Mouse (Mus musculus): Measurements from ENCODE around the gene Tmem101. TPM values are rescaled to one million over a fixed set of nuclear protein-coding genes. Genes with fewer than 3 reads are reported as not detected.

Gene Tmem101
- 10 to 100 TPM; 23.8 to 26.4 TPM for total RNA-seq (2021)

GRCm38 (mm10) chr11:102156039-102156785, at the start of gene Tmem101:
Gene Tmem101, minus strand, starts transcription at chr11:102156404.
- intact Hi-C loops (cut with DNase I): no loop called here
- DNase-seq: peak; percentile 92

DNA sequence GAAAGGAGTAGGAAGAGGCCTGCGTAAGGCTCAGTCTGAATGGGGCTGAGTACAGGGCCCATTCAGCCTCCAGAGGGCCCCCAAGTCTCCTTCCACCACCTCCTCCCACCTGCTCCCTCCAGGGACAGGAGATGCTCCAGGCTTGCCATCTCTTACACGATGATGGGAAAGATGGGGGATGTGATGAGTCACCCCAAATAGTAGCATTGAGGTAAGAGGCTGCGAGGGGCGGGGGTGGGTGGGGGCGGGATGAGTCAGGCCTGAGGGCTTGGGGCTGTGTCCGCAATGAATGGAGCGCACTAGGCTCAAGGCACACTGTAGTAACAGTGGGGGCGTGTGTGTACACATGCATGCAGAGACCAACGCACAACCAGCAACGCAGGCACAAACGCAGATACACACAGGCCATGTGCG, 45.2 kb upstream of the Tmem101 start:
- intact Hi-C loops (cut with DNase I): no loop called here
- no peak for DNase-seq

GRCm38 (mm10) chr11:102199856-102200255, 43.7 kb upstream of the Tmem101 start:
- no peak for DNase-seq
- intact Hi-C loops (cut with DNase I): no loop called here

- intact Hi-C loops (cut with DNase I): no loop called here
These were observed 42.0 kb upstream of the Tmem101 start for GRCm38 (mm10) chr11:102198245-102198644.

GRCm38 (mm10) chr11:102196018-102196797, 40.0 kb upstream of the Tmem101 start:
- no peak for DNase-seq
- intact Hi-C loops (cut with DNase I): no loop called here

More at GRCm38 (mm10) chr11:102198245-102198644, 42.0 kb upstream of the Tmem101 start:
- no peak for DNase-seq

- no peak for DNase-seq
- intact Hi-C loops (cut with DNase I): no loop called here
These were observed 37.6 kb upstream of the Tmem101 start for GRCm38 (mm10) chr11:102193657-102194440.

DNA sequence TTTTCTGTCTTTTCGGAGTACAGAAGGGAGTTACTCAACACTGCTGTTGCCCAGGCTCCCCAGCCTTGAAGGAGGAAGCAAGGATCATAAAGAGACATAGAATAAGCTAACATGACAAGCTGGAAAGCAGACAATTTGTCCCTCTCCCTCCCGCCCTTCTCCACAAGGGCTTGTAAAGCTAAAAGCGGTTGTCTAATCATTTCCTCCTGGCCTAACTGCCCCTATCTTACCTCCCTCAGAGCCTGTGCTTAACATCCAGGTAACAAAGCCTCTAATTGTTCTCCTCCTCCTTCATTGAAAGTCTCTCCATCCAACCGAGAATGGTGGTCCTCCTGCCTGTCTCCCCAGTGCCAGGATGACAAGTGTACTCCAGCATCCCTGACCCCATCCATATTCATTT, 34.6 kb upstream of the Tmem101 start:
- intact Hi-C loops (cut with DNase I): no loop called here
- no peak for DNase-seq

DNA sequence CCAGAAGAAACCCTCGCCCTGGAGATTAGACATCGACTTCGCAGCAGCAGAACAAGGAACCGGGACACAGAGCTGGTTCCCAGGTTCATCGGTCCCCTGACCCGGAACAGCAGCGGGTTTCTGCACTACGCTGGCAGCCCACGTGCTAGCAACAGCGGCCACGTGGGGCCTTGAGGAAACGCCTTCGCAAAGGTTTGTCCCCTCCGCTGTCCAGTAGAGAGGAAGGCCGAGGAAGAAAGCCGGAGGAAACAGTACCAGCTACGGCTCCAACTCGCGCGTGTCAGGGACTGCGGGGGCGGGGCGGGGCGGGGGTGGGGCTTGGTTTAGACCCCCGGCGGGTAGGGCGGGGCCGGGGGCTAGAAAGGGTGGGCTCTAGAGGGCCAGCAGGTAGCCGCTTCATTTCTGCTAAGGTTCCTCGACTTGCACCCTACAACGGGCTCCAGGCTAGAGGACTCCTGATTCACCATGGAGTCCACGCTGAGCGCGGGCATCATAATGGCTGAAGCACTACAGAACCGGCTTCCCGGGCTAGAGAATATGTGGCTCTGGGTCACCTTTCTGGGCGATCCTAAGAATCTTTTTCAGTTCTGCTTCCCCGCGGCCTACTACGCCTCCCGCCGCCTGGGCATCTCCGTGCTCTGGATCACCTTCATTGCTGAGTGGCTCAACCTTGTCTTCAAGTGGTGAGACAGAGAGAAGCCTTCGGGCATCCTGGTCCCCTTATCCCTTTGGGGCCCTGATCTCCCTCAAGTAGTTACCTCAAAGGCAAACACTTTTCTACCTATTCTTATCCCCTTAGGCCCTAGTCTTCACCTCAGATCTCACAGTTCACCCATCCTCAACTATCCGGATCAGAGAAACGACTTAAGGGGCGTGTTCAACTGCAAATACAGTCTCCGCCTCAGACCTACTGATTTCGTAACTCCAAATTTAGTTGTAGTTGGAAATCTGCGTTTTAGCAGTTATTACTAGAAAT, 33.5 kb upstream of the Tmem101 start, which contains the start of gene G6pc3:
TSS of gene G6pc3 (plus strand) at position 160 of the 976 bp plus-strand sequence.
- peak; percentile 90 for DNase-seq
- intact Hi-C loops (cut with DNase I): no loop called here

- intact Hi-C loops (cut with DNase I): no loop called here
- DNase-seq: no peak
These were observed 32.8 kb upstream of the Tmem101 start for GRCm38 (mm10) chr11:102188980-102189379.

DNA sequence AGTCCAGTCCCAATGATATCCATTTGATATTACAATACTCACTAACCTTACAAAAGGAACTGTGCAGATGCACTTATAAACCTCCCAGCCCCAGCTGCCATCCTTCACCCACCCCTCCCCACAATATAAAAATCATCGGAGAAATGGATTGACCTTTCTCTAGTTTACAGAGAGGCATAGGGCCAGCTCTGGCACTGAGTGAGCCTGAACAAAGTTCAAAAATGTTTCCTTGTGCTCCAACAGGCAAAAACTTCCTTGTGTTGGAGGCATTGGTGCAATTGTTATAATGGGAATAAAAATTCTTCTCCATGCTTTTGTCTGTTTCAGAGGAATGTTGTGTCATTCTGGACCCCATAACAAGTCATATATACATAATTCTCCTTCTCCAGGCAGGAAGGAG, 30.0 kb upstream of the Tmem101 start:
- intact Hi-C loops (cut with DNase I): no loop called here
- no peak for DNase-seq

GRCm38 (mm10) chr11:102185677-102186076, 29.5 kb upstream of the Tmem101 start:
- no peak for DNase-seq

GRCm38 (mm10) chr11:102184646-102185495, 28.7 kb upstream of the Tmem101 start, which contains the start of gene Lsm12:
Gene Lsm12, minus strand, starts transcription at chr11:102185296.
- peak; percentile 96 for DNase-seq
- intact Hi-C loops (cut with DNase I): no loop called here

More at GRCm38 (mm10) chr11:102185677-102186076, 29.5 kb upstream of the Tmem101 start:
- intact Hi-C loops (cut with DNase I): no loop called here

- intact Hi-C loops (cut with DNase I): no loop called here
- no peak for DNase-seq
These were observed 28.0 kb upstream of the Tmem101 start for GRCm38 (mm10) chr11:102184253-102184645.

GRCm38 (mm10) chr11:102179836-102180235, 23.6 kb upstream of the Tmem101 start:
- intact Hi-C loops (cut with DNase I): no loop called here
- no peak for DNase-seq

- DNase-seq: no peak
- intact Hi-C loops (cut with DNase I): no loop called here
These were observed 12.5 kb upstream of the Tmem101 start for GRCm38 (mm10) chr11:102168689-102169088.

DNA sequence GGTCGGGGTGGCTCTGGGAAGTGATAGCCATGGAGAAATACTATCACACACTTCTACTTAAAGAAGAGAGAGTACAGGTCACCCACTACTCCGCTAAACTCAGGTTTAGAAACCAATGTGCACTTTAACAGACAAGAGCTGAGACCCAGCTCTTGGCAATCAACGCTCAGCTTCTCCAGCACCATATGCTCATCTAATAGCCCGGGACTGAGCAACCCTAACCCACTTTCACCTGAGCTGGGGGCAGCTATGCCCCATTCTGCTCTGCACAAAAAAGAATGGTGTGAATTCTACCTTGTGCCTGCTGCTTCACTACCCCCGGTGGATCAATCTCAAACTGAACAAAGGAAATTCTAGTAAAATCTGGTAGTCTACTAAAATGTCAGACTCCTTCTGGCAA, 11.3 kb upstream of the Tmem101 start:
- intact Hi-C loops (cut with DNase I): no loop called here
- DNase-seq: no peak

GRCm38 (mm10) chr11:102165971-102166722, 9.9 kb upstream of the Tmem101 start:
- intact Hi-C loops (cut with DNase I): no loop called here
- peak; percentile 58 for DNase-seq

DNA sequence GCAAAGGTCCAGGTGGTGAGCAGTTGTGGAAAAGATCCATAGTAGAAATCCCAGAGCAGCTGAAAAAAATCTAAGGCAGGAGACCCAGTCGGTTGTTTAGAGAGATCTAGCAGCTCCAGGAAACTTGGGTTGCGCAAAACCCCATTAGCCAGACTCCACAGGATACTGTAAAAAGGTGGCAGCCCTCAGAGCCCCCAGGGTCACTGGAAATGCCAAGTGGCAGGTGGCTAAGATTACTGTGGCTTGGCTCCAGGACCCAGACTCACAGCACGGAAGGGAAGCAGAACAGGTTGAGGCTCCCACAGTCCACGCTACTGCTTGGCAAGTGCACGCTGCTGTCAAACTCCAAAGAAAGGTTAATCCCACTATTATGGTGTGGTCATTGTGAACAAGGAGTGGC, 3.6 kb upstream of the Tmem101 start:
- intact Hi-C loops (cut with DNase I): no loop called here
- DNase-seq: peak; percentile 37

Measured in left cerebral cortex, postnatal 4 days (tissue).